Mouse (Mus musculus) Muller cell, postnatal 12 days (primary cell): Measurements from ENCODE around the gene Dars2.
"Not testable (repeated sequence)": the region's sequence is repeated elsewhere in the genome, so short reads cannot be mapped to it uniquely, and the experiment has no call there.

Experiments used
- DNase-seq: peaks from one replicate; pipeline ENCODE4 v3.0.0-alpha.2; 2015; ENCODE audit errors: inconsistent ontology term

Gene Dars2

DNA sequence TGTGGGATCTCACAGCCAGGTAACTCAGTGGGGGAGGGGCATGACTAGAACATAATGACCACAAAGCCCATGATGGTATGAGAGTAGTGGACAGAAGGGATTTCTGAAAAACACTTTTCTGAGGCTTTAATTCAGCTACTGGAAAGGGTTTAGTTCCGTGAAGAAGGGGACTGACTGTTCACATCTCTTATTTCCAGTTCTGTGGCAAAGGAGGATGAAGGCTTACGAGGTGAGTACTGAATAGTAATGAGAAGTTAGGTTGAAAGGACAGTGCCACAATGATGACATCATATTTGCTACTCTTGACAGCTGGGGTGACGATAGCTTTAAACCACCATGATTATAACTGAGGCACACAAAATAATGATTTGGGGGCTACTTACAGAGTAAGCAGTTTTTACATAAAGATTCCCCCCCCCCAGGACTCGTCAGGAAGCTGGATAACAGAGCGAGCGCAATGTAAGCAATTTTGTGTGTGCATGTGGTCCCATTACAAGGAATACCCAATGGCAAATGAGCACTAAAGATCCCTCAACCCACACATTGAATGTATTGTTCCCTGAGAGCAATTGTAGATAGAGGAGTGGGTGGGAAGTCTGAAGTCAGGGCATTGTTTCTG lies 34.6 kb downstream of the Dars2 start:
- peak; percentile 23 for DNase-seq

DNA sequence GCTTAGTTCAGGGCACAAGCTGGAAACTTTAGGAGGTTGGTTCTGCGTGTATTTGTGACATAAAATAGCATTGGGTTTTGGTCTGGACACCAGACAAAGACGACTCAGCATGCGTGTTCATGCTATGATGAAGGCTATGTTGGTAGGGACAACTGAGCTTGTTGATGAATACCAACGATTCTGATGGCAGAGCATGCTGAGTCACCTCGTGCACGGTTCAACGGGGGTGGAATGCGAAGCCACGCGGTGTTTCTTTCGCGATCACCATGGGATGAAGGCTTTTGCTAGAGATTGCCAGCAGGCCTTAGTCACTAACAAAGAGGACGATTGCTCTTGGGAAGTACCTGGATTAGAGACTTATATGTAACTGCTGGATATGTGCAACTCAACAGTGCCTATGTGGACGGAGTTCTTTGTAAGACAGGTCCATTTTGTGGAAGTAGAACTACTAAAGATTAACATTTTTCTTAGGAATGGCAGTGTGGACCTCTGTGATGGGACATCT lies 35.1 kb downstream of the Dars2 start:
- no peak for DNase-seq

DNA sequence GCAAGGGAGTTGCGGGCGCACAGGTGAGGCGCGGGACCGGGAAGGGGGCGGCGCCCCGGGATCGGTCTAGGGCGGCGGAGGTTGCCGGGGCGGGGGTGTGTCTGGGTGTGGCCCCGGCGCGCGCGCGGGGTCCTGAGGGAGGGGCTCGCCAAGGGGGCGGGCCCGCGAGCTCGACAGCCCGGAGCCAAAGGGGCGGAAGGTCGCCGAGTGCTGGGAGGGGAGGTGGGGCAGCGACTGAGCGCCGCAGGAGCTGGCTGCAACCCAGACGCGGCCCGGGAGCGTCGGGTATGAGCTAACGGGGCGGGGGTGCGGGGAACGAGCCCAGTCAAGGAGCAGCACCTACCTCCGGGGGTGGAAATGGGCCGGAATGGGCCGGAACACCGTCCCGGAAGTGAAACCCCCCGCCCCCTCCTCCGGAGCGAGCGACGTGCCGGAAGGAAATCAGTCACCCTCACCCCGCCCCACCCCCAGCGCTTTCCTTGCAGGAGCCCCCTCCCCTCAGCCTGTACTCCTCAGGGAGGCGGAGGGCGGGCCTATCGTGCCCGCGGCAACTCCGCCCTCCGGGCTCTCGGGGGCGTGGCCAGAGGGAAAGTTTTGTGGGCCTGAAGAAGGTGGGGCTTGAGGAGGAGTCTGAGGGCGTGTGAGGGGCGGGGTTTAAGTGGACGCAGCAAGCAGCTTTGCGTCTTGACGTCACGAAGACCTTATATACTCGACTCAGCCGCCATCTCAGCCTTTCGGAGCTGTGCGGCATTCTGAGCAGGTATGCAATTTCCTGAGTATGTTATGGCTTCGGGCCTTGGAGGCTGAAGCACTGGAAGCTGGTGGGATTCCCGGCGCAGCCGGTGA lies 35.8 kb downstream of the Dars2 start, which contains the start of gene Zbtb37:
Gene Zbtb37, minus strand, starts transcription at position 415 of the 846 bp plus-strand sequence.
- peak; percentile 100 for DNase-seq

DNA sequence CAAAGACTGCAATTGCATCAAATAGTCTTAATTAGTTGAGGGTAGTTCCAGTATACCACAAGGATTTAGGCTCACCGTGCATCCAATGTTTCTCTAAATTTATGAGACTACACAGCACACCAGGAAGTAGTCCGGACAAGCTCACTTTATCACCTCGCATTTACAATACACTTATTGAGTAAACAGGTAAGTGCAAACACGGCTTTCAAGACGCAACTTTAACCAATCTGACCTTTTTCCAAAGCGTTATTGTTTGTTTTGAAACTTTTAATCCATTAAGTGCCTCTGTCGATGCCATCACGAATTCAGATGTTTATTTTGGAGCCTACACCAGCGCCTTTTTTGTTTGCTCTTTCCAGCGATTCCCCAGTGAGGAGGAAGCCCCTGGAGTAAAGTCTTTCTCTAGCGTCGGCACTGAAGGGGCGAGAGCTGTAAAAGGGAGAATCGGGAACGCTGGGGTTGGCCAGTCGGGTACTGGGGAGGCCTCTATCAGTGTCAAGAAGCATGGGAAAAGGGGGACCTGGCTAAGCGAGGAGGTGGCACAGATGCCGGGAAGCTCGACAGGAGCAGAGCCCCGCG lies 36.5 kb downstream of the Dars2 start:
- no peak for DNase-seq

DNA sequence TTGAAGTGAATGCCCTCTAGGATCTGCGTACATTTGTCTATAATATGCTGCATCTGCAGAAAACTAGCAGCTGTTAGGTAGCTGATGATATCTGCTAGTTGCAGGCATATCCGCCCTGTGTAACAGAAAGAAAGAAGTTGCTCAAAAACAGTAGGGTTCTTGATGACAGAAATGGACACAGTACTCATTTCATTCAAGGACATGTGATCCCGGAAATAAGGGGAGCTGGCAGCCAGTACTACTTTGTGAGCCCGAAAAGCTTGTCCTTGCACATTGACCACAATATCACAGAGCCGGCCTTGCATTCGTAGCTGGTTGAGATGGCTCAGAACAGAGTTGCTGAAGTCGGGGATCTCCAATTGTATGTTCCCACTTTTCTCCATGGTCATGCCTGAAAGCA lies 38.1 kb downstream of the Dars2 start:
- no peak for DNase-seq

DNA sequence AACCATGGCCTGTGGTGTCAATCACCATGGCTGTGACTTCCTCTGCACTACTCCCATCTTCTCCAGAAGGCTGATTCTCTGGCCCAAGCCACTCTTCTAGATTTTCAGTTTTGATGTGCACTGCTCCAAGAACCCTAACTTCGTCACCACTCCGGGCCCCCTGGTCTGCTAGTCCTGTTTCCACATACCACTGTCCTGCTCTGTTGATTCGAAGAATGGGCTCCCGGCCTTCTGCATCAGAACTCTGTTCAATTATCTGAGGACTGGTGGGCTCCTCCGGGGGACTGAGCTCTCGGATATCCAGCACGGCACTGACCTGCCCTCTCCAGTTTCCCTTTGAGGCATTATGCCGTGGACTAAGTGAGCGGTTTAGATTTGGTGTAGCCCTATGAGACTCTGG lies 38.6 kb downstream of the Dars2 start:
- no peak for DNase-seq

DNA sequence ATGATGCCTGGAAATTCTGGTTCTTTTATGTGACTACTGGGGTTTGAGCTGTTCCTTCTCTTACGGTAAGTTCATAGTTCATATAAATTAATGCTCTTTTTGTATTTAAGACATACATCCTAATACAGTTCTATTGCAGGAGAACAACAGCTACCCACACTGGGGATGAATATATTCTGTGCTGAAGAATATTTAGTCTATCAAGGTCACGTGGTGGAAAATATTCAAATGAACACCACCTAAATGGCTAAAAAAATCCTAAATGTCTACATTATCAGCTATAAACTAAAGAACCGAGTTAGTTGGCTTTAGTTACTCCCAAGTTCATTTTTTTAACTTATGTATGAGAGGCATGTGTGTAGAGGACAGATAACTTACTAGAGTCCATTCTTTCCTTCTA lies 40.4 kb downstream of the Dars2 start:
- no peak for DNase-seq

DNA sequence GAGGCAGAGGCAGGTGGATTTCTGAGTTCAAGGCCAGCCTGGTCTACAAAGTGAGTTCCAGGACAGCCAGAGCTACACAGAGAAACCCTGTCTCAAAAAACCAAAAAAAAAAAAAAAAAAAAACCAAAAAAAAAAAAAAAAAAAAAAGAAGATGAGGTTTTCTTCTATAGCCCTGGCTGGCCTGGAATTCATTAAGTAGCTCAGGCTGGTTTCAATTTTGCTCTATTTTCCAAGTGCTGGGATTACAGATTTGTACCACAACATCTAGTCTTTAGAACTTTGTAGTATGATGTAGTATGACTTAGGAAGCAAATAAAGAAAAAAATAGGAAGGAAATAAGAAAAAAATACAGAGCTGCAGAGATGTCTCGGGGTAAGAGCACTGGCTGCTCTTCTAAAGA lies 42.0 kb downstream of the Dars2 start:
- DNase-seq: not testable (repeated sequence)

DNA sequence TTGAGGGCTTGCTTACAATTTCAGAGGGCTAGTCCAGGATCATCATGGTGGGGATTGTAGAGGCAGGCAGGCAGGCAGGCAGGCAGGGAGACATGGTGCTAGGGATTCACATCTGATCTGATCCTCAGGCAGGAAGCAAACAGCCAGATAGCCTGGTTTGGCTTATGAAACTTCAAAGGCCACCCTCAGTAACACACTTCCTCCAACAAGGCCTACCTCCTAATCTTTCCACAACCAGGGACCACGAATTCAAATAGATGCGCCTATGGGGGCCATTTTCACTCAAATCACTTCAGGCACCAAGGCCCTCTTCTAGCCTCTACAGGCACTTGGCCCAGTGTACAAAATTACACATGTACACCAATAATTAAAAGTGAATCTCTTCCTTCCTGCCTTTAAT lies 43.3 kb downstream of the Dars2 start:
- no peak for DNase-seq

DNA sequence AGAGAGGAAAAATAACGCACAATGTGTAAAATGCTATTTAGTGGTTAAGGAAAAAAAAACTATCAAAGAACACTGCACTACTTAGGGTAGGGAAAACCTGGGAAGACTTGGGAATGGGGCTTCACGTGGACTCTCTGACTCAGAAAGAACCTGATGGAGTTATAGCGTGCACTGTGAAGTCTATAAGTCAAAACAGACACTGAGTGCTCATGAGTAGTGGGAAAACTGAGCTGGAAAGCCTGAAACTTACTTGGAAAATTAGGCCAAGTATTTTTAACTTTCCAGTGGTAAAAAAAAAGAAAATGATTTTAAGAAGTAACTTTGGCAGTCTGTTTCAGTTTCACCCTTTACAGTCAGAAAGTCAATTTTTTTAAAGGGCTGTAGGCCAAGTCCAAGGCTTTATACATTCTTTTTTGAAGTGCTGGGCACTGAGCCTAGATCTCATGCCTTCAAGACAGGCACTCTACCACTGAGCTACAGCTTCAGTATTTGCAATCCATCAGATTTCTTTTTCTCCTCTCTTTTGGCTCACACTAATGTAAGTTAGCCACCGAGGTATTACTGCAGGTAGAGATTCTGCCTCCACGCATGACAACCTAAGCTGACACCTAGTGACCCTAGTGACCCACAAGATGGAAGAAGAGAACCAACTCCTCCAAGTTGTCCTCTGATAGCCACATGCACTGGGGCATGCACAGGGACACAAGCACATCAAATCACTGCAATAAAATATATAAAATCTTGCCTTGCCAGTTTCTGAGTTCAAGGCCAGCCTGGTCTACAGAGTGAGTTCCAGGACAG lies 44.8 kb downstream of the Dars2 start:
- DNase-seq: no peak

DNA sequence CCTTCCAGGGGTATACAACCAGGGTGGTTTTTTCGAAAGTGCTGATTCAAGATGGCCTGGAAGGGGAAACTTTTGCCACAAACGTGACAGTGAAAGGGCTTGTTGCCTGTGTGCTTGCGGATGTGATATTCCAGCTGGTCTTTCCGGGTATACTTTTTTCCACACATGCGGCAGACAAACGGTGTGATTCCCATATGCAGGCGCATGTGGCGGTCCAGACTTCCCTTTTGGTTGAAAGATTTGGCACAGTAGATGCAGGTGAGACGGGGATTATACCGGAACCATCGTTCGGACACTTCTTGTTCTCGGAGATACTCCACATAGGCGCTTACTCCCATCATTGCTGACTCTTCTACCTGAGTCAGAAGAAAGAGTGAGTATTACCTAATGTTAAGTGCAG lies 50.4 kb downstream of the Dars2 start:
- DNase-seq: no peak

DNA sequence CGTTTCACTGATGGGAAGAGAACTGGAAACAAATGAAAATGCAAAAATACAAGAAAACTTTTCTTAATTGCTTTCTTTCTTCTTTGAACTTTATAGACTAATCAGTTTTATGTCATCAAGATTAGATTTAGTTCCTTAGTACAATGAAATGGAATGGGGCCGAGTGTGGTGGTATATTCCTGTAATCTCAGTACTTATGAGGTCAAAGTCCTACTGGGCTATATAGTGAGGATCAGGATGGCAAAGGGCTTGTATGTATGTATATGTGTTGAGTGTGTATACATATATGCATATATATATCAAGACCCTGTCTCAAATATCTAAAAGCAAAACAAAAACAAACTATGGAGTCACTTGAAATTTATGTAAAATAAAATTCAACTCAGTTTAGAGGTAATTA lies 54.1 kb downstream of the Dars2 start:
- no peak for DNase-seq

DNA sequence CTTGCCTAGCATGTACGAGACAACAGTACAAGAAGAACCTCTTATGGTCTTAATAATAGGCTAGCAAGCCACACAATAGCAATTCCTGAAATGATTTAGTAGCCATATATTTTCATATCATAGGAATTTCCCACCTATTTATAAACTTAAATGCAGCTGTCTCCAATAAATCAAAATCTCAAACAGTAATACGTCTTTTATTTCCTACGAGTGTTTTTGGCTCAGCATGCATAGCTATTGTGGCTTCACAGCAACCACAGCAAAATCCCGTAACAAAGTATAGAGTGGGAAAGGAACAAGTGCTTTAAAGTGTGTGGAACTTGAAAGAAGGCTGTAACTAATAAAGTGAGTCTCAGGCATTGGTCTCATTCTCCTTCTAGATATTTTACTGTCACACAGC lies 60.0 kb downstream of the Dars2 start:
- no peak for DNase-seq

DNA sequence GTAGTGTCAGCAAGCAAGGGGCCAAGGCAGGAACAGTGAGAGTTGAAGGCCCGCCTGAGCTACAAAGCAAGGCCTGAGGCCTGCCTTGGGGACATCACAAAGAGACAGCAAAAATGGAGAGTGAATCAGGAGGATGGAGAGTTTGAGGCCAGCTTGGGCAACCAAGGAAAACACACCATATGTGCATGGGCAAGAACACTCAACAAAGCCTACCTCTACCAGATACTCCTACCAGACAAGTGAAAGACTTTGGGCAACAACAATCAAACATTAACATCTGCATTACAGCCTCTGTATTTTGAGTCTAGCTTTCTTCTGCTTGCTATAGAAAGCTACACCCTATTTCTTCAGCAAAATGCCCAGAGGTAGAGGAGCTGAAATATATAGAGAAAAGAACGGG lies 62.4 kb downstream of the Dars2 start:
- DNase-seq: no peak

DNA sequence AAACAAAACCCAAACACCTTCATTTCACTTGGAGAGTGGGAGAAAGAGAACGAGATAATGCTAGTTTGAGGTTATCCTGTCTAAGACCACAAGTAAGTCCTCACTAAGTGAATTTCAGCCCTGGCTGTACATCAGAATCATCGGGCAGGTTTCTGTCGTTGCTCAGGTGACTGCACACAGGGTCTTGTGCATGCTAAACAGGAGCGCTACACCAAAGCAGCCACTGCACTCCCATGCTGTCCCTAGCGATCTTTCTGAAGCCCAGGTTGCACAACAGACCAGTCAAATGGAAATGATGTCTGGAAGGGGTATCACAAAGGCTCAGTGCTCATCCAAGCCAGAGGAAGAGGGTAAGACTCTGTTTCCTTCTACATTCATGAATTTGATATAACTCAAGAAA lies 64.0 kb downstream of the Dars2 start:
- no peak for DNase-seq

DNA sequence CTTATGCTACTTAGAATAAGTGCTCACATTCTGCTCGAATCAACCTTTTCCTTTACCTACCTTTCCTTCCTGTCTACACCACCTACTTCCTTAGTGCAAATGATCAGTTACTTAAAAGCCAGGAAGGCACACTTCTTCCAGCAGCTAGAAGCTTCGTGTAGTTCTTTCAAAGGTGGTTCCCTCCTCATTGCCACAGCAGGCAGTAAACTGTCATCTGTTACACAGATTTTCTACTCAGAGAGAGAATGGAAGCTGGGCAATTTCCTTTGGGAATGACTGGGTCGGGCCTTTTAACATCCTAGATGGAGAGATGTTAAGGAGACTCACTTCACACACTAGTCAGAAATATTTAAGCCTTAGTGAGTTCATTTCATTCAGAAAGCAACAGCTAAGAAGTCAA lies 64.9 kb downstream of the Dars2 start:
- DNase-seq: no peak

DNA sequence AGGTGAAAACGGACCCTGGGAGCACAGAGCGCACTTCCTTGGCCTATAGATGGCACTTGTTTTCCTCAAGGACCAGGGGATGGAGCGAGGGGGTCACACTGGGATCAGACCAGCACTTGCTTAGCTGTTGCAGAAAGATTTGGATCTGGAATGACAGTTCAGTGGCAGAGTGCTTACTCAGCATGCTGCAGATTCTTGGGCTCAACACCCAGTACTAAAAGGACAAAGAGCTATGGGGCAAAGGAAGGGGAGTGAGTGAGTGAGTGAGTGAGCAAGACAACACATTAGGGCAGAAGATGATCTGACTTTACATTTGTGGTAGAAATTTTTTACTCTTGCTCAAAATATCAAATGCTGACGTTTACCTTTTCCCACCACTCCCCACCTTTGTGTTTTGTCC lies 65.5 kb downstream of the Dars2 start:
- DNase-seq: peak; percentile 1

DNA sequence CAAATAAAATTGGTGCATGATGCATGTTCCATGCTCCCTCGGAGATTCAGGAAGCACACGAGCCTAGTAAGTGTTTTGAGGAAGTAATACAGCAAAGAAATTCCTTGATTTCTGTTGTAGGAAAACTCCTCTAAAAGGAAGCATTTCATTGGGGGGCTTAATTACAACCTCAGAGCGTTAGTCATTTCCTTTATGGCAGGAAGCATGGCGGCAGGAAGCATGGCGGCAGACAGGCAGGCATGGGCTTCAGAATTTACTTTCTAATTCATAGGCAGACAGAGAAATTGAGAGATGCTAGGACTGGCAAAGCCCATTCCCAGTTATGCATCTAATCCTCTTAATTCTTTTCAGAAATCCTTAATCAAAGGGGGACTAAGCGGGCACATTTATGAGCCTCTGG lies 76.6 kb downstream of the Dars2 start:
- DNase-seq: no peak
